Mouse (Mus musculus): ENCODE data around the gene Cep57l1. TPM values are rescaled to one million over a fixed set of nuclear protein-coding genes. Genes with fewer than 3 reads are reported as not detected.

The Cep57l1 gene
- polyA plus RNA-seq, 1 experiment from 2014 or later: 18.1 TPM

- no peak overlapping the region for H3K27ac ChIP-seq (replicated peaks; ENCODE audit: low read depth, low read length)
- H3K4me3 ChIP-seq (ENCODE audit: low read depth, low read length): peak overlapping the region; percentile 38
- 22% methylated on average over 24 of the region's 24 CpGs for WGBS
- H3K27me3 ChIP-seq (replicated peaks; ENCODE audit: control insufficient read depth, insufficient read depth, low read length): no peaks in the 10 kb centered on the region
- no peaks in the 10 kb centered on the region for H3K9me3 ChIP-seq (ENCODE audit: control insufficient read depth, low read length)
- peak; percentile 33; the same call in 1 of the 2 replicates for ATAC-seq (ENCODE audit: low read depth)
- peak; percentile 67 for DNase-seq (ENCODE audit: low spot score)
- peak overlapping the region; percentile 61 for H3K4me2 ChIP-seq (ENCODE audit: low read depth, low read length)
- H3K36me3 ChIP-seq (ENCODE audit: control insufficient read depth, insufficient read depth, low read length): no peaks in the 10 kb centered on the region
- no peaks in the 10 kb centered on the region for H3K4me1 ChIP-seq (ENCODE audit: control insufficient read depth, insufficient read depth, low read length)
- peak overlapping the region; percentile 45 for H3K9ac ChIP-seq (ENCODE audit: low read depth, low read length)
Observed at GRCm38 (mm10) chr10:41689941-41690887, 119.5 kb downstream of the Cep57l1 start.

- Histone ChIP-seq H3K27me3 (replicated peaks; ENCODE audit: control insufficient read depth, insufficient read depth, low read length) (no peaks in the 10 kb centered on the region), H3K36me3 (ENCODE audit: control insufficient read depth, insufficient read depth, low read length) (no peaks in the 10 kb centered on the region), H3K4me1 (ENCODE audit: control insufficient read depth, insufficient read depth, low read length) (no peaks in the 10 kb centered on the region), H3K4me2 (ENCODE audit: low read depth, low read length) (peak overlapping the region; percentile 47), H3K27ac (replicated peaks; ENCODE audit: low read depth, low read length) (no peak overlapping the region), H3K9ac (ENCODE audit: low read depth, low read length) (peak overlapping the region; percentile 49), H3K4me3 (ENCODE audit: low read depth, low read length) (peak overlapping the region; percentile 14), H3K9me3 (ENCODE audit: control insufficient read depth, low read length) (no peaks in the 10 kb centered on the region)
- WGBS: 3% methylated on average over 21 of the region's 21 CpGs
- DNase-seq (ENCODE audit: low spot score) (peak; percentile 20), ATAC-seq (ENCODE audit: low read depth) (peak; percentile 21; the same call in 1 of the 2 replicates)
Observed at GRCm38 (mm10) chr10:41684548-41684996, 125.1 kb downstream of the Cep57l1 start.

GRCm38 (mm10) chr10:41682546-41683393 is 126.9 kb downstream of the Cep57l1 start:
- no peaks in the 10 kb centered on the region for H3K27me3 ChIP-seq (replicated peaks; ENCODE audit: control insufficient read depth, insufficient read depth, low read length)

GRCm38 (mm10) chr10:41678746-41679360 is 130.8 kb downstream of the Cep57l1 start:
- H3K4me1 ChIP-seq (ENCODE audit: control insufficient read depth, insufficient read depth, low read length): peaks cover 8% of the 10 kb centered on the region; the same call in 1 of the 2 replicates
- no peaks in the 10 kb centered on the region for H3K9me3 ChIP-seq (ENCODE audit: control insufficient read depth, low read length)
- peak overlapping the region; percentile 55 for H3K4me2 ChIP-seq (ENCODE audit: low read depth, low read length)
- no peak overlapping the region for H3K9ac ChIP-seq (ENCODE audit: low read depth, low read length)
- H3K27ac ChIP-seq (replicated peaks; ENCODE audit: low read depth, low read length): 0 out of 2 replicates have a peak overlapping the region, but pooled peaks have one; percentile 24
- ATAC-seq (ENCODE audit: low read depth) (peak; percentile 88), DNase-seq (ENCODE audit: low spot score) (peak; percentile 88)
- no peaks in the 10 kb centered on the region for H3K27me3 ChIP-seq (replicated peaks; ENCODE audit: control insufficient read depth, insufficient read depth, low read length)
- H3K4me3 ChIP-seq (ENCODE audit: low read depth, low read length): peak overlapping the region; percentile 21
- H3K36me3 ChIP-seq (ENCODE audit: control insufficient read depth, insufficient read depth, low read length): no peaks in the 10 kb centered on the region
- WGBS: 13% methylated on average over 18 of the region's 18 CpGs

More at GRCm38 (mm10) chr10:41682546-41683393, 126.9 kb downstream of the Cep57l1 start:
- H3K4me3 ChIP-seq (ENCODE audit: low read depth, low read length): no peak overlapping the region
- WGBS: 38% methylated on average over 16 of the region's 16 CpGs
- ATAC-seq (ENCODE audit: low read depth) (no peak), DNase-seq (ENCODE audit: low spot score) (peak; percentile 87)
- peaks cover 8% of the 10 kb centered on the region; the same call in 1 of the 2 replicates for H3K4me1 ChIP-seq (ENCODE audit: control insufficient read depth, insufficient read depth, low read length)
- H3K9me3 ChIP-seq (ENCODE audit: control insufficient read depth, low read length): no peaks in the 10 kb centered on the region
- H3K9ac ChIP-seq (ENCODE audit: low read depth, low read length): no peak overlapping the region
- H3K4me2 ChIP-seq (ENCODE audit: low read depth, low read length): no peak overlapping the region
- no peak overlapping the region for H3K27ac ChIP-seq (replicated peaks; ENCODE audit: low read depth, low read length)
- H3K36me3 ChIP-seq (ENCODE audit: control insufficient read depth, insufficient read depth, low read length): no peaks in the 10 kb centered on the region

GRCm38 (mm10) chr10:41677396-41677795 is 132.3 kb downstream of the Cep57l1 start:
- WGBS: 52% methylated on average over 8 of the region's 8 CpGs
- Histone ChIP-seq H3K4me1 (ENCODE audit: control insufficient read depth, insufficient read depth, low read length) (peaks cover 8% of the 10 kb centered on the region; the same call in 1 of the 2 replicates), H3K9me3 (ENCODE audit: control insufficient read depth, low read length) (no peaks in the 10 kb centered on the region), H3K9ac (ENCODE audit: low read depth, low read length) (no peak overlapping the region), H3K36me3 (ENCODE audit: control insufficient read depth, insufficient read depth, low read length) (no peaks in the 10 kb centered on the region), H3K27me3 (replicated peaks; ENCODE audit: control insufficient read depth, insufficient read depth, low read length) (no peaks in the 10 kb centered on the region), H3K4me2 (ENCODE audit: low read depth, low read length) (no peak overlapping the region), H3K4me3 (ENCODE audit: low read depth, low read length) (no peak overlapping the region), H3K27ac (replicated peaks; ENCODE audit: low read depth, low read length) (no peak overlapping the region)
- ATAC-seq (ENCODE audit: low read depth) (no peak), DNase-seq (ENCODE audit: low spot score) (no peak)

- Histone ChIP-seq H3K36me3 (ENCODE audit: control insufficient read depth, insufficient read depth, low read length) (no peaks in the 10 kb centered on the region), H3K4me1 (ENCODE audit: control insufficient read depth, insufficient read depth, low read length) (peaks cover 8% of the 10 kb centered on the region; the same call in 1 of the 2 replicates), H3K9ac (ENCODE audit: low read depth, low read length) (no peak overlapping the region), H3K4me3 (ENCODE audit: low read depth, low read length) (no peak overlapping the region), H3K27me3 (replicated peaks; ENCODE audit: control insufficient read depth, insufficient read depth, low read length) (no peaks in the 10 kb centered on the region), H3K9me3 (ENCODE audit: control insufficient read depth, low read length) (no peaks in the 10 kb centered on the region), H3K4me2 (ENCODE audit: low read depth, low read length) (no peak overlapping the region), H3K27ac (replicated peaks; ENCODE audit: low read depth, low read length) (no peak overlapping the region)
- 70% methylated on average over 6 of the region's 6 CpGs for WGBS
- ATAC-seq (ENCODE audit: low read depth): no peak
- peak; percentile 22 for DNase-seq (ENCODE audit: low spot score)
Observed at GRCm38 (mm10) chr10:41676661-41677061, 133.0 kb downstream of the Cep57l1 start.

- Histone ChIP-seq H3K9ac (ENCODE audit: low read depth, low read length) (no peak overlapping the region), H3K4me1 (ENCODE audit: control insufficient read depth, insufficient read depth, low read length) (peaks cover 8% of the 10 kb centered on the region; the same call in 1 of the 2 replicates), H3K4me3 (ENCODE audit: low read depth, low read length) (no peak overlapping the region), H3K27me3 (replicated peaks; ENCODE audit: control insufficient read depth, insufficient read depth, low read length) (no peaks in the 10 kb centered on the region), H3K4me2 (ENCODE audit: low read depth, low read length) (no peak overlapping the region), H3K36me3 (ENCODE audit: control insufficient read depth, insufficient read depth, low read length) (no peaks in the 10 kb centered on the region), H3K27ac (replicated peaks; ENCODE audit: low read depth, low read length) (no peak overlapping the region), H3K9me3 (ENCODE audit: control insufficient read depth, low read length) (no peaks in the 10 kb centered on the region)
- 83% methylated on average over 6 of the region's 6 CpGs for WGBS
- ATAC-seq (ENCODE audit: low read depth) (no peak), DNase-seq (ENCODE audit: low spot score) (peak; percentile 60)
Observed at GRCm38 (mm10) chr10:41675842-41676571, 133.7 kb downstream of the Cep57l1 start.

Measured in embryonic facial prominence, embryonic 14.5 days (tissue).